Mouse (Mus musculus): ENCODE data around the gene Npw.

DNA sequence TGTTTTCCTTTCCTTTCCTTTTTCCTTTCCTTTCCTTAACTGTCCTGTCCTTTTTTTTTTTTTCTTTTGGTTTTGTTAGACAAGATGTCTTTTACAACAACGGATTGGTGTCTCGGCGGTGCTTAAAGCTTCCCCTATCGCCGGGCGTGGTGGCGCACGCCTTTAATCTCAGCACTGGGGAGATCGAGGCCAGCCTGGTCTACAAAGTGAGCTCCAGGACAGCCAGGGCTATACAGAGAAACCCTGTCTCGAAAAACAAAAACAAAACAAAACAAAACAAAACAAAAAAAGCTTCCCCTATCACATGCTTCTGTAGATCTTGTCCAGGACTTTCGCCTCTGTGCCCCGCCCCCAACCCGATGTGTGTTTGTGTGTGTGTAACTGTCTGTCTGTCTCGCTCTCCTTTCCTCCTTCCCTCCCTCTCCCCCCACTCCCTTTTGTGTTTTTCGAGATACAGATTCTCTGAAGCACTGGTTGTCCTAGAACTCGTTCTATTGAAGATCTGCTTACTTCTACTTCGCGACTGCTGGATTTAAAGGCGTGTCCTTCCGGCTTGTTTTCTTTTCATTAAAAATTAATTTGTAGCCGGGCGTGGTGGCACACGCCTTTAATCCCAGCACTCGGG is 49.7 kb upstream of the Npw start:
- TF ChIP-seq CTCF (IDR thresholded peaks at IDR 0.05; ENCODE audit: low read depth) (no peak), EP300 (IDR thresholded peaks at IDR 0.05; ENCODE audit: low read depth) (0 out of 2 replicates have a peak, but pooled peaks have one; percentile 5)

All from liver, postnatal 0 days (tissue).